Mouse (Mus musculus): ENCODE data around the gene Akap11.

- no peak for TF ChIP-seq USF1 (IDR thresholded peaks at IDR 0.05; ENCODE audit: low read depth)
- TF ChIP-seq CTCF (IDR thresholded peaks at IDR 0.05; ENCODE audit: control insufficient read depth, insufficient read depth, insufficient read length) = no peak
These were observed 65.9 kb downstream of the Akap11 start for GRCm38 (mm10) chr14:78470714-78471113.

All from C2C12 (cell line).